In the genomic region with DNA sequence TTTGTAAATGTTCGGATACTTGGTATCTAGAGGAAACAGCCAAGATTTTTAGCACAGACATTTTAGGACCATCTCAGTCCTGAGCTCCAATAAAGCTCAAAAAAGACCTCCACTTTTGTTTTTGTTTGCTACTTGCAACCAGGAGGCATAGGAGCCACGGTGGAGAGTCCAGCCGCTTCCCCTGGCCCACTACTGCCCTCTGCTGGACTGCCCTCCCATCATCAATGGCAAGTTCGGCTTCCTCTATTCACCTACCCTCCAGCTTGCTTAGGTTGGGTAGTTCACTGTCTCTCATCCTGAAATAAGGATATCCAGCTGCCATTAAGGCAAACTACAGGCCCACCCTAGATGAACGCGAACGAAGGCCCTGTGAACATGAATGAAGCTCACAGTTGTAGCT, we compare ENCODE assay signal across 10 mouse cellular contexts. TPM values are rescaled to one million over a fixed set of nuclear protein-coding genes. Genes with fewer than 3 reads are reported as not detected.
A peak's percentile ranks its signal among the peaks of the same experiment; 100 is the strongest.
DNase-seq lines count a peak whose midpoint lies in the region; ATAC-seq and TF ChIP-seq lines count a peak whose summit lies in the region.
"Had no signal": no experiment of that assay in that cellular context is flagged by ENCODE, and none has a peak within 500 bp of the region (broad histone marks: within the 10 kb centered on the region; RNA-seq: fewer than 3 reads in every experiment).

No protein-coding gene starts in this region.

- peaks cover 38% of the 10 kb centered on the region for H3K36me3 ChIP-seq in kidney, embryonic 16.5 days (ENCODE audit: insufficient read depth, low read length)
- peaks cover 3 to 24% of the 10 kb centered on the region in 2 experiments for H3K36me3 ChIP-seq in MEL (ENCODE audit: control insufficient read depth in 1 of 2, insufficient read depth in 2 of 2, low read length in 2 of 2)

- WGBS in kidney, embryonic 16.5 days: 43% methylated on average over 7 of the region's 7 CpGs

- intact Hi-C loops in gastrocnemius, postnatal 36 days (cut with DNase I): loop anchor here (2.0 to 5.0 kb wide), 3 partner anchors 37 to 222 kb away; partner anchors contain the start of genes Chchd4 and Tmem43

- no peaks in the 10 kb centered on the region for H3K27me3 ChIP-seq in kidney, embryonic 16.5 days (ENCODE audit: insufficient read depth, low read length)
- no peaks in the 10 kb centered on the region for H3K27me3 ChIP-seq in MEL (ENCODE audit: control insufficient read depth in 1 of 2, insufficient read depth in 2 of 2, low read length in 2 of 2)

- peak; percentile 72 for TF ChIP-seq RAD21 in MEL (IDR thresholded peaks at IDR 0.05; ENCODE audit: low read depth, low read length)

- no peak overlapping the region for H3K27ac ChIP-seq in kidney, embryonic 16.5 days (ENCODE audit: low read length)
- H3K27ac ChIP-seq in MEL (ENCODE audit: control insufficient read depth, low read depth, low read length): no peak overlapping the region
- H3K27ac ChIP-seq: macrophage had no signal

- ATAC-seq in kidney, embryonic 16.5 days (ENCODE audit: low FRiP score, low TSS enrichment): no peak

- no peak for TF ChIP-seq POLR2A in MEL (IDR thresholded peaks at IDR 0.05; ENCODE audit: control insufficient read depth in 1 of 2, insufficient read depth in 1 of 2, low read depth in 1 of 2, low read length in 2 of 2, poor library complexity in 1 of 2)

- no peak for TF ChIP-seq EP300 in MEL (IDR thresholded peaks at IDR 0.05; ENCODE audit: low read depth in 1 of 2, low read length in 2 of 2)

- H3K4me2 ChIP-seq in kidney, embryonic 16.5 days (replicated peaks; ENCODE audit: low read depth, low read length): no peak overlapping the region

- no peak overlapping the region for H3K4me3 ChIP-seq in kidney, embryonic 16.5 days (ENCODE audit: low read length)
- no peak overlapping the region for H3K4me3 ChIP-seq in MEL (ENCODE audit: control insufficient read depth in 1 of 2, insufficient read depth in 1 of 2, low read depth in 2 of 2, low read length in 2 of 2)
- H3K4me3 ChIP-seq: erythroblast, embryonic 14.5 days had no signal

- no peaks in the 10 kb centered on the region for H3K79me2 ChIP-seq in MEL (ENCODE audit: control insufficient read depth, insufficient read depth, low read length, poor library complexity)

- peak; percentile 80 to 95 (median 87) for TF ChIP-seq CTCF in MEL (IDR thresholded peaks at IDR 0.05 in 2 of 3, conservative IDR thresholded peaks at IDR 0.05 in 1 of 3; ENCODE audit: control insufficient read depth in 1 of 3, insufficient read depth in 1 of 3, low read depth in 2 of 3, low read length in 3 of 3, poor library complexity in 1 of 3, severe bottlenecking in 1 of 3)

- peaks cover 10% of the 10 kb centered on the region for H3K4me1 ChIP-seq in kidney, embryonic 16.5 days (ENCODE audit: insufficient read depth, low read length)
- peaks cover 17 to 18% of the 10 kb centered on the region in 2 experiments for H3K4me1 ChIP-seq in MEL (ENCODE audit: control insufficient read depth in 1 of 2, insufficient read depth in 2 of 2, low read length in 2 of 2)

- DNase-seq in kidney, adult 11 months: peak; percentile 47
- peak; percentile 79 for DNase-seq in MEL (ENCODE audit: low read depth, low spot score)
- peak; percentile 56 for DNase-seq in cerebellum, adult 8-10 months
- DNase-seq in gastrocnemius, postnatal 36 days: peak; percentile 60 to 73
- peak; percentile 81 for DNase-seq in liver
- DNase-seq in ovary, postnatal 14 days (ENCODE audit: low spot score): peak; percentile 68
- DNase-seq in urinary bladder, adult 18-20 months (ENCODE audit: low spot score in 2 of 2): peak; percentile 45 to 65

- H3K9ac ChIP-seq in kidney, embryonic 16.5 days (replicated peaks; ENCODE audit: low read length): no peak overlapping the region
- H3K9ac ChIP-seq in MEL (ENCODE audit: control insufficient read depth, low read depth, low read length, poor library complexity, severe bottlenecking): no peak overlapping the region

- no peaks in the 10 kb centered on the region for H3K9me3 ChIP-seq in kidney, embryonic 16.5 days (ENCODE audit: low read length)
- H3K9me3 ChIP-seq in MEL (replicated peaks; ENCODE audit: insufficient read depth, low read length): no peaks in the 10 kb centered on the region

TF ChIP-seq in MEL, 35 proteins besides CTCF, POLR2A, EP300 and RAD21:
- TF ChIP-seq ZC3H11A (IDR thresholded peaks at IDR 0.05; ENCODE audit: low read depth, low read length): peak; percentile 43
- TF ChIP-seq SMC3 (IDR thresholded peaks at IDR 0.05; ENCODE audit: low read depth, low read length): peak; percentile 65
- TF ChIP-seq POLR2AphosphoS5 (IDR thresholded peaks at IDR 0.05; ENCODE audit: borderline replicate concordance, low read depth, low read length): no peak
TF ChIP-seq in MEL: peak in this region for 2.

RNA-seq across cellular contexts. Expression of gene Xpc, which starts 6.4 kb away (rescaled TPM):
- 28.9 and 30.3 TPM in 2 replicates for polyA plus RNA-seq in kidney, embryonic 16.5 days (2015; fragmentation: Nextera tagmentation; extraction: Ambion mirVana)
- total RNA-seq in MEL (2012; rRNA removed): 12.6 and 15.3 TPM in 2 replicates
- polyA plus RNA-seq in MEL (2012; ENCODE audit: insufficient read depth in 1 of 2, insufficient read length in 2 of 2, low read depth in 1 of 2, low replicate concordance in 2 of 2, missing spikeins in 1 of 2): 10 to 100 TPM in 1 of 2 experiments, not detected in 1; 15.5 TPM
- total RNA-seq in gastrocnemius, postnatal 36 days (2021): 1 to 10 TPM; 6.5 to 7.2 TPM

RNA-seq across cellular contexts. Expression of gene Lsm3, which starts 6.4 kb away (rescaled TPM):
- polyA plus RNA-seq in kidney, embryonic 16.5 days (2015; fragmentation: Nextera tagmentation; extraction: Ambion mirVana): 251 and 258 TPM in 2 replicates
- total RNA-seq in MEL (2012; rRNA removed): 235 and 259 TPM in 2 replicates
- 100 to 1,000 TPM in 1 of 2 experiments, not detected in 1; 238 TPM for polyA plus RNA-seq in MEL (2012; ENCODE audit: insufficient read depth in 1 of 2, insufficient read length in 2 of 2, low read depth in 1 of 2, low replicate concordance in 2 of 2, missing spikeins in 1 of 2)
- 10 to 100 TPM; 25.7 to 28.9 TPM for total RNA-seq in gastrocnemius, postnatal 36 days (2021)

RNA-seq across cellular contexts. Expression of gene Tmem43, which starts 35.8 kb away (rescaled TPM):
- polyA plus RNA-seq in kidney, embryonic 16.5 days (2015; fragmentation: Nextera tagmentation; extraction: Ambion mirVana): 52.3 and 54.3 TPM in 2 replicates
- total RNA-seq in MEL (2012; rRNA removed): 17.0 and 22.3 TPM in 2 replicates
- 10 to 100 TPM in 1 of 2 experiments, not detected in 1; 23.7 TPM for polyA plus RNA-seq in MEL (2012; ENCODE audit: insufficient read depth in 1 of 2, insufficient read length in 2 of 2, low read depth in 1 of 2, low replicate concordance in 2 of 2, missing spikeins in 1 of 2)
- total RNA-seq in gastrocnemius, postnatal 36 days (2021): 10 to 100 TPM; 25.2 to 31.1 TPM

RNA-seq across cellular contexts. Expression of gene Chchd4, which starts 36.0 kb away (rescaled TPM):
- 32.8 and 34.2 TPM in 2 replicates for polyA plus RNA-seq in kidney, embryonic 16.5 days (2015; fragmentation: Nextera tagmentation; extraction: Ambion mirVana)
- total RNA-seq in MEL (2012; rRNA removed): 43.5 and 54.8 TPM in 2 replicates
- 10 to 100 TPM in 1 of 2 experiments, not detected in 1; 38.5 TPM for polyA plus RNA-seq in MEL (2012; ENCODE audit: insufficient read depth in 1 of 2, insufficient read length in 2 of 2, low read depth in 1 of 2, low replicate concordance in 2 of 2, missing spikeins in 1 of 2)
- 1 to 10 TPM; 8.2 TPM for total RNA-seq in gastrocnemius, postnatal 36 days (2021)
